Mouse (Mus musculus) kidney, adult 10 weeks (tissue): Measurements from ENCODE around the gene Rasgrp1. TPM values are rescaled to one million over a fixed set of nuclear protein-coding genes. Genes with fewer than 3 reads are reported as not detected.

Experiments
- polyA plus RNA-seq: library from polyadenylated mRNA; stranded (reverse); fragments of 350-450 nt; fragmentation: Illumina TruSeq; extraction: RNeasy Lipid Tissue Mini Kit (QIAGEN cat#74804); gene quantifications from one replicate; pipeline ENCODE4 v1.2.3, GENCODE M21; 2014; ENCODE audit warnings: low read depth, low replicate concordance

The Rasgrp1 gene
- polyA plus RNA-seq = 15.6 TPM

DNA sequence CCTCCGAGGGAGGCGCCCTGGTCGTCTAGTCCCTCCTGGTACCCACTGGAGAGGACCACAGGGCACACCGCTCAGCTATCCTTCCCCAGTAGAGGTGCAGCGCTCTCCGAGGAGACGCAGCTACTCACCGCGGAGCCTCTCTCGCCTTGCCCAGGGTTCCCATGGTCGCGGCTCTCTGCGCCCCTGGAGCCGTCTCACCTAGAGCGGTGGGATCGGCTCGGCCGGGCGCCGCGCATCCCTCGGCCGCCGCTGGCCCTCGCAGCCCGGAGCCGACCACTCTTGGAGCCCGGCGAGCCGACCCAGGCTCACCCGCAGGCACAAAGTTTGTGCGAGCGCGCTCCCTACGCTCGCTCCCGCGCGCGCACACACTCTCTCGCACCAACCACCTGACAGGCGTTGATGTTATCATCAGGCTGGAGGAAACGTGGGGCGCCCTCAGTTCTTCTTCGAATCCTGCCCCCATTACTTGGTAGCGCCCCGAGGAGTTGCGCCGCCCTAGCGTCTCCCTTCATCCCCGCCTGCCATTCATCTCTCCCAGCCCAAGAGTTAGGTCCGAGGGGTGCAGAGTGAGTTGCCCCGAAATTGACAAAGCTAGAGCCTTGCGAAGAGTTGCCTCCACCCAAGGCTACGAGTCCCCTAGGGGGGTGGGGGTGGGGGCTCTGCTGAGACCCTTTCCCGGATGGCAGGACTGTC lies at the start of gene Rasgrp1:
Gene Rasgrp1, minus strand, starts transcription at position 455 of the 693 bp plus-strand sequence.

DNA sequence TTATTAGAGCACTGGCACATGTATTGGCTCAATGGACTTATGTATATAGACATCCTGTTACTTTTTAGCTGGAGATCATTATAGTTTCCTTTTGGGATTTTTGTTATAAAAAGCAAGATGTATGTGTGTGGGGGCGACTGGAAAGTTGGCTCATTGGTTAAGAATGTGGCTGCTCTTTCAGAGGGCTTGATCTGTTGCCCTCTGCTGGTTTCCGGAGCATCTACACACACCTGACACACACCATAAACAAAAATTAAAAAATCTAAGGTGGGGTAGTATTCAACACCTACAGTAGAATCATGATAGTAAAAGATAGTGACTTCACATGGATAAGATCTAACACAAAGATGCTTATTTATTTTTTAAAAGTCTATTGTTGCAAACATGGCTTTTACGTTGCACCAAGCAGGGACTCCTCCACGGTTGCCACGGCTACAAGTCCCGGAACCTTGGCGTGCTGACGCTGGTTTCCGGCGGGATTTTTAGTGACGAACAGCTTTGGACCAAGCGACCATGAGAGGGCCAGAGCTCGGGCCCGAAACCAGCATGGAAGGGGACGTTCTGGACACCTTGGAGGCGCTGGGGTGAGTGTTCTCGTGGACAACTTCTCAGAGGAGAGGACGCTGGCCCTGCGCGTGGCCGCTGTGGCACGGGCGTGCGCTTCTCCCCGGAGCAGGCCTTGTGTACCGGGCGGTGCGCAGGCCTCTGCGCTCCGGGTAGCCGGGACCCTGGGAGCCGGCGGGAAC lies 93.4 kb downstream of the Rasgrp1 start, which contains the start of gene Fam98b:
Gene Fam98b, plus strand, starts transcription at position 485 of the 746 bp plus-strand sequence.

Other genes with a start within 250 kb of the Rasgrp1 start
- gene Spred1, start 221.6 kb downstream of the Rasgrp1 start, polyA plus RNA-seq = 57.0 TPM
- 55.0 TPM for gene Fam98b, start 93.3 kb downstream of the Rasgrp1 start, polyA plus RNA-seq